16 mouse cellular contexts compared by ENCODE assay signal in the genomic region with DNA sequence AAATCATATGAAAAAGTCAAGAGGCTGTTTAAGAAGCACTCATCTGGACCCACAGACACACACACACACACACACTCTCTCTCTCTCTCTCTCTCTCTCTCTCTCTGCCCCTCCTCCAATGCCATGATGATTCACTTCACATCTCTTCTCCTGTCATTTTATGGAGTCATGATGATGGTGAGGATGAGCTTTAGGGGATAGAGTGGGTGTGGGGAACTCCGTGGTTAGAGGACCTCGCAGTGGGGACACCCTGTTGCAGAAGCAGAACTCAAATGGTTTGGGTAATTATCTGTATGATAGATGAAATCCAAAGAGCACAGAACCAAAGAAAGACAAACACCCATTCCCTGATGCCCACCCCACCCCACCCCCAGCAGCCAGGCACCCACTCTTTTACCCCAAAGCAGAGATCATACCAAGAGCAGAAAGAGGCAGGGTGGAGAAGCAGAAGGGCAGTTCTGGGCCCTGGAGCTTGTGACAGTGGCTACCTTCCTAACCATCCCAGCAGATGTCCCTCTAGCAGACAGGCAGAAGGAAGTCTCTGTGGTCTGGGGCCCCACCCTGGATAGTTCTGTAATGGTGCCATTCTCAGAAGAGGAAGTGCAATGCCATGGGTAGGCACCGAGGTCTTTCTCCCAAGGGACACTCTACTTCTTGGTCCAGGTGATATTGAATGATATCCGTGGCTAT.
DNase-seq lines count a peak whose midpoint lies in the region; ATAC-seq and TF ChIP-seq lines count a peak whose summit lies in the region.
"Had no signal": no experiment of that assay in that cellular context is flagged by ENCODE, and none has a peak within 500 bp of the region (broad histone marks: within the 10 kb centered on the region; RNA-seq: fewer than 3 reads in every experiment).

No protein-coding gene starts in this region.

- ATAC-seq in hematopoietic stem cell, adult 5-6 weeks (replicated peaks in 1 of 2; ENCODE audit: insufficient read depth in 1 of 2, low FRiP score in 2 of 2, low TSS enrichment in 1 of 2, low read depth in 1 of 2, poor library complexity in 2 of 2, severe bottlenecking in 2 of 2) = peak; percentile 60 to 89
- peak; percentile 92 for ATAC-seq in neutrophil, adult 5-6 weeks (ENCODE audit: extremely low read depth, insufficient number of reproducible peaks, low FRiP score, poor library complexity, severe bottlenecking)
- ATAC-seq in megakaryocyte-erythroid progenitor cell, adult 5-6 weeks (replicated peaks; ENCODE audit: low FRiP score, low TSS enrichment, poor library complexity, severe bottlenecking) = no peak

- intact Hi-C loops in gastrocnemius, adult 2 months (cut with DNase I) = loop anchor here (5.0 kb wide), 2 partner anchors 111 to 991 kb away; no protein-coding TSS in a partner anchor
- intact Hi-C loops in gastrocnemius, postnatal 36 days (cut with DNase I) = loop anchor here (5.0 to 10.0 kb wide), 2 partner anchors 156 to 989 kb away; no protein-coding TSS in a partner anchor

- no peak for TF ChIP-seq CTCF in gastrocnemius, adult 2 months (IDR thresholded peaks at IDR 0.05)

- DNase-seq in gastrocnemius, adult 2 months = no peak
- DNase-seq in gastrocnemius, postnatal 36 days = no peak
- DNase-seq in 416B (ENCODE audit: low read depth) = peak; percentile 68
- no peak for DNase-seq in left cerebral cortex, adult 9 months (ENCODE audit: low spot score in 2 of 2)
- DNase-seq in adrenal gland, postnatal 4 days (ENCODE audit: low spot score in 2 of 2) = no peak
- DNase-seq: cerebellum, adult 18-20 months; gastrocnemius, postnatal 25 days; heart, postnatal 4 days had no signal

- no peak overlapping the region for H3K4me3 ChIP-seq in gastrocnemius, adult 2 months
- H3K4me3 ChIP-seq: embryonic facial prominence, embryonic 12.5 days; heart, embryonic 12.5 days; limb, embryonic 15.5 days; neural tube, embryonic 15.5 days had no signal

- peak overlapping the region; percentile 24; the same call in 1 of the 2 replicates for H3K27ac ChIP-seq in gastrocnemius, adult 2 months
- H3K27ac ChIP-seq: embryonic facial prominence, embryonic 12.5 days; limb, embryonic 15.5 days; macrophage; neural tube, embryonic 15.5 days had no signal
